8 mouse cellular contexts compared by ENCODE assay signal in the genomic region with DNA sequence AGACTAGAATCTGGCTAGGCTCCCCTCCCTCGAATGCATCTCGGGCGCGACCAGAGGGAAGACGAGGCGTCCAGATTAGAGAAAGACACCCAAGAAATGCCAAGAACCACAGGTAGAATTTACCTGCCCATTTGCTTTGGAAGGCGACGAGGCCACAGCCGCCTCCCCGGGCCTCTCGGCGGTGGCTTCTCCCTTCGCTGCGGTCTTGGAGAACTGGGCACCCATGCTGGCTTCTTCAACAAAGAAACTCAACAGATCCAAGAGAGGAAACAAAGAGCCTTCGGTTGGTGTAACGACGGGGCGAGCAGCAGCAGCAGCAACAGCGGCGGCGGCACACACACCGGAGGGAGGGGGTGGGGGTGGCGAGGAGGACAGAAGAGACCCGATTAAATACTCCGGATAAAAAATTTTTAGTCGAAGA. TPM values are rescaled to one million over a fixed set of nuclear protein-coding genes. Genes with fewer than 3 reads are reported as not detected.
DNase-seq lines count a peak whose midpoint lies in the region; ATAC-seq and TF ChIP-seq lines count a peak whose summit lies in the region.

No protein-coding gene starts in this region.

- no peaks in the 10 kb centered on the region for H3K4me1 ChIP-seq in cortical plate, adult 2 months (ENCODE audit: control insufficient read depth, insufficient read depth, low read length)
- H3K4me1 ChIP-seq in heart, embryonic 13.5 days = peaks cover 13% of the 10 kb centered on the region
- H3K4me1 ChIP-seq in liver, embryonic 15.5 days (replicated peaks) = peaks cover 46% of the 10 kb centered on the region

- H3K9ac ChIP-seq in heart, embryonic 13.5 days = peak overlapping the region; percentile 99
- peak overlapping the region; percentile 61 for H3K9ac ChIP-seq in liver, embryonic 15.5 days

- no peak for TF ChIP-seq CTCF in cortical plate, adult 2 months (IDR thresholded peaks at IDR 0.05; ENCODE audit: extremely low read depth, insufficient read depth, low read length)

- H3K4me3 ChIP-seq in cortical plate, adult 2 months (ENCODE audit: insufficient read depth, low read length) = peak overlapping the region; percentile 98
- peak overlapping the region; percentile 94 for H3K4me3 ChIP-seq in heart, embryonic 13.5 days
- H3K4me3 ChIP-seq in liver, embryonic 15.5 days (replicated peaks) = peak overlapping the region; percentile 63

- H3K27me3 ChIP-seq in heart, embryonic 13.5 days (replicated peaks) = no peaks in the 10 kb centered on the region
- peaks cover 84% of the 10 kb centered on the region for H3K27me3 ChIP-seq in liver, embryonic 15.5 days

- peak overlapping the region; percentile 94 for H3K4me2 ChIP-seq in heart, embryonic 13.5 days
- H3K4me2 ChIP-seq in liver, embryonic 15.5 days = peak overlapping the region; percentile 82

- H3K36me3 ChIP-seq in heart, embryonic 13.5 days = peaks cover 27% of the 10 kb centered on the region
- H3K36me3 ChIP-seq in liver, embryonic 15.5 days (replicated peaks) = no peaks in the 10 kb centered on the region

- no peaks in the 10 kb centered on the region for H3K9me3 ChIP-seq in heart, embryonic 13.5 days
- H3K9me3 ChIP-seq in liver, embryonic 15.5 days (replicated peaks) = no peaks in the 10 kb centered on the region

- ATAC-seq in heart, embryonic 13.5 days (ENCODE audit: extremely low read depth, insufficient number of reproducible peaks, low FRiP score, low TSS enrichment) = no peak
- no peak for ATAC-seq in liver, embryonic 15.5 days (ENCODE audit: insufficient read depth)

- peak overlapping the region; percentile 98 for H3K27ac ChIP-seq in cortical plate, adult 2 months (ENCODE audit: insufficient read depth, low read length)
- H3K27ac ChIP-seq in heart, embryonic 13.5 days (replicated peaks) = peak overlapping the region; percentile 98
- peak overlapping the region; percentile 78 for H3K27ac ChIP-seq in liver, embryonic 15.5 days (replicated peaks)

- peak; percentile 6 to 44 for DNase-seq in urinary bladder, adult 18-20 months (ENCODE audit: low spot score in 2 of 2)
- no peak for DNase-seq in urinary bladder, postnatal 4 days (ENCODE audit: low spot score in 2 of 2)
- DNase-seq in kidney, postnatal 4 days = peak; percentile 52 to 67
- DNase-seq in right cerebral cortex, adult 18-20 months = peak; percentile 20
- DNase-seq in yolk sac, embryonic 10.5 days (ENCODE audit: low spot score) = peak; percentile 34

- under 1% methylated on average over 26 of the region's 26 CpGs for WGBS in heart, embryonic 13.5 days
- WGBS in liver, embryonic 15.5 days (ENCODE audit: insufficient replicate concordance) = under 1% methylated on average over 26 of the region's 26 CpGs

- no peak for TF ChIP-seq POLR2A in cortical plate, adult 2 months (IDR thresholded peaks at IDR 0.05; ENCODE audit: extremely low read depth, insufficient read depth, low read length)

RNA-seq across cellular contexts. Expression of a gene that starts 0.4 kb away (rescaled TPM):
- polyA plus RNA-seq in cortical plate, adult 2 months (2012; rRNA removed) = 84.5 and 87.9 TPM in 2 replicates
- 48.6 and 51.1 TPM in 2 replicates for polyA plus RNA-seq in heart, embryonic 13.5 days (2015; fragmentation: Nextera tagmentation; extraction: Ambion mirVana)
- 16.1 and 16.3 TPM in 2 replicates for polyA plus RNA-seq in liver, embryonic 15.5 days (2015; fragmentation: Nextera tagmentation; extraction: Ambion mirVana)

Comparison
In these comparisons a context has a peak if more than half of its experiments do, and no peak if none do; other contexts are left out.
1. DNase-seq: peak in urinary bladder, adult 18-20 months (2 of 2), kidney, postnatal 4 days (2 of 2), right cerebral cortex, adult 18-20 months (single experiment) and yolk sac, embryonic 10.5 days (single experiment); none in urinary bladder, postnatal 4 days (0 of 2).
2. Peak in every context shown above with its lines, with median percentiles within 50 percentile points of each other: H3K27ac ChIP-seq and H3K4me3 ChIP-seq.